Mouse (Mus musculus): ENCODE data around the gene Elmo2.

Elmo2 gene

DNA sequence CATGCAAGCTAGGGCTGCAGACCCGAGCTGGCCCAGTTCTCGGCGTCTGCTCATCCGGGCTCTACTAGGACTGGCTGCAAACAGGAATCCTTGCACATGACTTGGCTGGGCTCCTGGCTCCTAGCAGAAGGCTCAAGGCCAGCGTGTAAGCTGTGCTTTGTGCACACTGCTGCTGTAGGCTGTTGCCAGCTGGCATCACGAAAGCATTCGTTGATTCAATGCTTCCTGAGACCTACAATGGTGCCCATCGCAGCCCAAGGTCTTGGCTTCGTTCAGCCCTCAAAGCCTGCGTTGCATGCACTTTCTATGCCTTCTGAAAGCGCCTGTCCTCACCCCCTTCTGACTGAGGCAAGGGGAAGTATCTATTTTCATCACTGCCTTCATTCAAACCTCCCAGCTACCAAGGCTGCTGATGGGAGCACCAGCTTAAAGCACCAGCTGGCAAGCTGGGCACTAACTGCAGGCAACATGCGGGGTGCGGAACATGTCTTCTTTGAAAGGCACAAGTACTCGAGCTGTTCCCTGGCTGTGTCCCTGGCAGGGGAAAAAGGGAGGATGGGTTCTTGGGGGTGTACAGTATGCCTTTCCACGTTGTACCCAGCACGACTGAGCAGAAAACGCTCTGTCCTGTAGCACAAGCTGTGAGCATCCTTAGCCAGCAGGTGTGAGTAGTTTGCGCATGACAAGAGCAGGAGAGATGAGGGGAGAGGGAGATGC, 37.8 kb downstream of the Elmo2 start:
- no peak for DNase-seq (ENCODE audit: low spot score)

DNA sequence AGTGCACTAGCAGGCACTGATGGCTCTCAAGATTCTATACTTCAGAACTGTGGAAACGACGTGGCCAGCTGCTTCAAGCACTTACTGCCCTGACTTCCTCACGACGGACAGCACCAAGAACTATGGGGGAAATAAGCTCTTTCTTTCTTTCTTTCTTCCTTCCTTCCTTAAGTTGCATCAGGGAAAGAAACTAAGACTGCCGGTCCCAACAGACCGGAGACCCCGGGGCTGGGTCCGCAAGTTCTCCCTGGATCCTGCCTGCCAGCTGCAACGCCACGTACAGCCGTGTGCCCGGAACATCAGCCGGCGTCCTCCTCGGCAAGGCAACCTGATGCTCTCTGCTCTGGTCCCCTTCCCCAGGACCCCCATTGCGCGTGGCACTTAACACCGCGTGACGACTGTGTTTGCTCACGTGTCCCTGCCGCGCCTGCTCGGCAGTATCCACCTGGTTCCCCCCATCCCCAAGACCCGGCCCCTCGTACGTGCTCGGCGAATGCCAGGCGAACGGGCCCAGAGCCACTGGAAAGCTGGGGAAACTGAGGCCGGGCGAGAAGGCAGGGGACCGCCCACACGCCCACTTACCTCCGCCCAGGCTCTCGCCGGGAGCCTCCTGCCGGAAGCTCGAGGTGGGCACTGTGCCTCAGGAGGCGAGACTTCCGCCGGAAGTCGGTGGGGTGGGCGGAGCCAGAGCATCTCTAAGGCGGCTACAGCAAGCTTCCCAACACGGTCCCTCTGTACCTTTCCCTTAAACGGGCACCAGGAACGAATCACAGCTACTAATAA, 38.9 kb downstream of the Elmo2 start, which contains the start of gene Slc35c2:
Slc35c2 (minus strand) TSS at position 668 of the 783 bp plus-strand sequence.
- DNase-seq (ENCODE audit: low spot score): peak; percentile 96

DNA sequence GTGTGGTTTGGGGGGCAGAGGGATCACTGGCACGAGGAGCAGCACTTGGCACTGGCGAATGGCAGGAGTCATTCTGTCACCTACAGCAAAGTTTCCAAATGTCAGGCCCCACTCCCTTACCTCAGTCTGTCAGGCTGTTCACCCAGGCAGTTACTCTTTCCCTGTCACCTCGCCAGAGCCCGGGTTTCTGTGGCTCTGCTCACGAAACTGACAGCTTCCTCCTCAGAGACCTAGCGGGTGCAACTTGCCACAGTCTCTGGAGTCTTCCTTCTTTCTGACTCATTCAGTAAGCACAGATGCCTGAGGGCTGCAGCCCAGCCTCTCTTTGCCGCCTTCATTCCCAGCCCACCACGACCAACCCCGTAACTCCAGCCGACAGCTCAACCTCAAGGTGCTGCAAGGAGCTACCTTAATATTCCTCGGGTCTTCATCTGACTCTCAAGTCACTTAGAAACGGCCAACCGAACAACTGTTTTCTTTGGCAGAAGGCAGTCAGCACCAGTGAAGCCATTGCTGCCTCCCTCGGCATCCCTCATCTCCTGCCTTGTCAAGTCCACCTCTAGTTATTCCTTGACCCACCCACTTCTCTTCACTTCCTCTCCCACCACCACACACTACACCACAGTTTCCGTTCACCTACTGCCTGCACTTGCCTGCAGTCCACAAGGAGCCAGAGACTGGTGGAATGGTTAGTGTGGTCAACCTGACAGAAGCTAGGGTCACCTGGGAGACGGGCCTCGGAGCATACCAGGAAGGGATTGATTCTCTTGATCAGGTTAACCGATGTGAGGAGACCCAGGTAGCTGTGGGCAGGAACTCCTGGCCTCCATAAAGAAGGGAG, 39.7 kb downstream of the Elmo2 start:
- DNase-seq (ENCODE audit: low spot score): no peak

DNA sequence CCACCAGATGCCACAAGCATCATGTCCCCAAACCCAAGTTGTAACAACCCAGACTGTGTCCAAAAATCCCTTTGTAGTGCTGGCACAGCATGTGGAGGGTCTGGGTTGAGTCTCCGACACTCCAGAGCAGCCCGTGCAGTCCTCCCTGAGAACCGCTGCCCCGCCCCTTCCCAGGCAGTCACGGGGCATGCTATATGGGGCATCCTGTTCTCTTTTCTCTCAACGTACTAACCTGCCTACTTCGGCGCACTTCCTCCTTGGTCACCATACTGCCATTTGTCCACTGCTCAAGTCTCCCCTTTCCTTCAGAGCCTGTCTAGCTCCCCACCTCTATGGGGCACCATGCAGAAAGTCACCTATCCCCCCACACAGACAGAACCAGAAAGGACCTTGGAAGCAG, 40.7 kb downstream of the Elmo2 start:
- DNase-seq (ENCODE audit: low spot score): no peak

DNA sequence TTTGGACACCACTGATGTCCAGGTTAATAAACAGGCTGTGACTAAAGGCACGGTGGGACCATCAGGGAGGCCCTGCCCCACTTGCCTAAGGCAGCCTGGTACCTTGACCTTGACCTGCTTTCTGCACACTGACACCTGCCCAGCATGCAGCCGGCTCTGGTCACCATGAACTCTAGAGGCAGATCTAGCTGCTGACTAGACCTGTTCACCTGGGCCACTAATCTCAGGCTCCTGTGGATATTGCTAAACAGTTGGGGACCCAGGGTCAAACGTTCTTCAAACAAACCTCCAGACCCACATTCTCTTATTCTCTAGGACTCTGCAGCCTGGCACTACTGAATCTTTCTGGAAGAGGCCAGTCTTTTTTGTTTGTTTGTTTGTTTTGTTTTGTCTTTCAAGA, 41.2 kb downstream of the Elmo2 start:
- DNase-seq (ENCODE audit: low spot score): no peak

DNA sequence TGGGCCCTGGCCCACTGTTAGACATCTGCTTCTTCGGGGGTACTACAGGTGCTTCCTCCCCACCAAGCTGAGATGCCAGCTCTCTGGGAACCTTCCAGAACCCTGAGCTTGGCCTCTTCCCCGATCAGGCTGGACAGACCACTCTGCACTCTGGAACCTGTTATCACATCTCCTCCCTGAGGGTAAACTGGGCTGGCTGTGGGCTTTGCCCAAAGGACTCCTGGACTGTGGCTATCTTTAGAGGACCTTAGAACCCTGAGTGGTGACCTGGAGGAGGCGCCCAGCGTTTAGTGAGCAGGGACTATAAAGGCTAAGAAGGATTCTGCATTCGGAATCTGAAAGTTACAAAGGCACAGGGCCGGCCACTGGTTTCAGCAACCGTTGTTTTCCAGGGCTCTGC, 41.9 kb downstream of the Elmo2 start:
- DNase-seq (ENCODE audit: low spot score): no peak

DNA sequence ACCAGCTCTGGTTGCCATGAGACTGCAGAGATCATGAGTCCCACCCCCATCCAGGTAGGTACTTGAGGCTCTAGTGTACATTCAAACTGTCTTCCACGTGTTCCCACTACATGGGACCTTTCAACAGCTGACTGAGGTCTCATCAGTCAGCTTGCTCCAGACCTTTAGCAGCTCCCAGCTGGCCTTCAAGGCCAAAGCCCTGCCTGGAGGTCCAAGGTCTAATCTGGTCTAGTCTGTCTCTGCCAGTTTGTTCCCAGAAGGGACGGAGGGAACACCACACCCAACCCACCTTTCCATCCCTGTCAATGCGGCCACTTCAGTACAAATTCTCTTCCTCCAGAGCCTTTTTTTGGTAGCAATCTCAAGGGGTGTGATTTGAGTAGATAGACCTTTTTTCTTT, 42.6 kb downstream of the Elmo2 start:
- DNase-seq (ENCODE audit: low spot score): no peak

DNA sequence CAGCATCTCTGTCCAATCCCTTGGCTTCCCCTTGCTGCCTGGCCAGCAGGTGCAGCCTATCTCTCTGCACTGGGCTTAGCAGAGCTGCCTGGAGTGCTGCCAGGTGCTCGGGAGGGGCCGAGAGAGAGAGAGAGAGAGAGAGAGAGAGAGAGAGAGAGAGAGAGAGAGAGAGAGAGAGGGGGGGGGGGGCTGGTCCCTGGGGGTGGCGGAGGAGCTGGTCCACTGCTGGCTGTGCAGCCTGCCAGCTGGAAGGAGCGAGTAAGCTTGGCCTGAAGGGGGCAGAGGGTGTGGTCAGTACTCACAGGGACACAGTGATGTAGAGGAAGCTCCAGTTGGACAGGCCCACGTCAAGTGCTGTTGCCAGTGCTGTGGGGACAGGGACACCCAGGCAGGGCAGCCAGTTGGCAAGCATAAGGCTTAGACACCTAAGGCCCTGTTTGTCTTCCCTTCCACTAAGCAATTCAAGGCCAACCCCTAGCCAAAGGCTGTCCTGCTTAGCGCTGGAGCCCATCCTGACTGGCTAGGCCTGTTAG, 44.4 kb downstream of the Elmo2 start:
- no peak for DNase-seq (ENCODE audit: low spot score)

DNA sequence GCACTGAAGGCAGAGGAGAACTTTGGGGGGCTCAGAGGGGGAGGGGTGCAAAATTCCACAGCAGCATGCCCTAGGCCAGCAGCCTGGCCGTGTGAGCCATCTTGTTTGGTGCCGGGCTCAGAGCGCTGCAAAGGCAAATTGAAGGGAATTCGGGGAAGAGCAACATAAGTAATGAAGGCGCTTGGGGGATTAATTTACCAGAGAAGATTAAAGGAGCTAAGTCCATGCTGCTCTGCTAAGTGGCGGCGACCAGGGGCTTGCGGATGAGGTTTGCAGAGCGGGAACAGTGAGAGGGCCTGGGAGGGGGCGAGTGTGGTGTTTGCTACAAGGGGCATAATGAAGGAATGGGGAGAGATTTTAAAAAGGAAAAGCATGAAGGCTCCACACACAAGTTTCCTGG, 46.9 kb downstream of the Elmo2 start:
- no peak for DNase-seq (ENCODE audit: low spot score)

DNA sequence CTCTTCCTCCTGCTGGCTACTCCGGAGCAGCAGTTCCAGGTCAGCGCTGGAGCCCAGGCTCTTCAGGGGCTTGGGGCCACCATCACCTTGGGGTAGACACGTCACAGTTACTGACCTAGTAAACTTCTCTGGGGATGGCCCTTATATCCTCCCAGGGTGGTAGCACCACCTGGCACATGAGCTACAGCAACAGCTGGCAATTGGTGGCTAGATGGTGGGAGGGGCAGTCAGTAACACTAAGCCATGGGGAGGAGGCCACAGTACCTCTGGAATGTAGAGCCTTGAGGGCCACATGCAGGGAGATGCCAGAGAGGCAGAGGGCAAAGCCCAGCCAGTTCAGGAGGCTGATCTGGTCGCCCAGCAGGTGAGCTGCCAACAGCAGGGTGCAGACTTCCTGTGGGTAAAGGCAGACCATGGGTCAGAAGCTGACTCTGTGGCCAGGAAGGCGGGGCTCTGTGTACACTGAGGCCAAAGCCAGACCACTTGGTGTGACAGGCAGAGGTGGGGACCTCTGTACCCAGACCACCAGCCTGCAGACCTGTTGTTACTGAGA, 49.0 kb downstream of the Elmo2 start:
- no peak for DNase-seq (ENCODE audit: low spot score)

DNA sequence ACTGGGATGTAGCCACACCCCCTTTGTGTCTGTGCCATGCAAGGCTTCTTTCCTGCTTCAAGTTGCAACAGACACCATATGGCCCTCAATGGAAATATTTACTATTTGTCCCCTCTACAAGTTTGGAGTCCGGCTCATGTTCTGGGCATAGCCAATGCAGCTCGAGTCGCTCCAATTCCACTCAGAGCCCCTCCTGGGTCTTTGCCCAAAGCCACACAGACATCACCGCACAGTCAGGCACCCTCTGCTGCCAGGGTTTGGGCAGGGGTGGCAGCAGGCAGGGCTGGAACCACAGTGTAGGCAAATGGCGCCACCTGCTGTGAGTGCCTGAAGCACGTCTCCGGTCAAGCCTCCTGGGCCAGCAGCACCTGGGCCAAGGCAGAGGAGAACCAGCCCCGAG, 50.5 kb downstream of the Elmo2 start:
- DNase-seq (ENCODE audit: low spot score): peak; percentile 72

DNA sequence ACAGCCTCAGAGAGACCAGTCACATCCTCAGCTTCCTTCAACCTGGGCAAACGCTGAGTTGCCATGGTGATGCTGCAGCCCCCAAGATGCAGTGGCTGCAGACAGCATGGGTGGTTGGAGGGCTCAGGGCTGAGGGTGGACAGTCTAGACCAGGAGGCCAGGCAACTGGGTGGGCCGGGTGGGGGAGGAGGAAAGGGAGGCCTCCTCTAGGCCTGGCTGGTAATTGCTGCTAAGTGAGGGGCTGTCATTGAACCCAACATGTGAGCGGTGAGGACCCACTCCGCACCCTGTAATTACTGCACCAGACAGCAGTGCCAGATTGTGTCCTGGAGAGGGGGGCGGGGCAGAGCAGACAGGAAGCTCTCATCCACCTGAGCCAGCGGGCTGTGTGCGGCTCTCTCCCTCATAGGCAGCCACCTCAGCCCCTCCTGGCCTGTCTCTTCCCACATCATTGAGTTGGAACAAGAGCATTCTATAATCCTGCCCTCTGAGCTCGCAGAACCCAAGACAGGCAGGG, 51.1 kb downstream of the Elmo2 start:
- DNase-seq (ENCODE audit: low spot score): peak; percentile 22

DNA sequence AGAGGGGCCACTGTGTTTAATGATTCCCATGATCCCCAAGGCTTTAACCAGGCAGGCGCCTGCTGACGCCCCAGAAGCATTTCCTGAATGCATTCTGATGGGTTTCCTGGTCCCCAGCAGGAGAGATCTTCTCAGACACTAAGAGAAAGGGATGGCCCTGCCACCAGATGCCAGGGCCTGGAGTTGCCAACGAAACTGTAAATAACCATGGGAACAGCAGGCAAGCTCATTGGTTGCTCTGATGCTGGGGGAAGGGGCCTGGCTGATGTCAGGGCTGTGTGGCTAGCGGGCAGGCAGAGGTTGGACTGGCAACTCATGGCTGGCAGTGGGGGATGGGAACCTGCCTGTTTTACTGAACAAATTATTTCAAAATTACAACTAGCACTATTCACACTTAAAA, 52.7 kb downstream of the Elmo2 start:
- no peak for DNase-seq (ENCODE audit: low spot score)

DNA sequence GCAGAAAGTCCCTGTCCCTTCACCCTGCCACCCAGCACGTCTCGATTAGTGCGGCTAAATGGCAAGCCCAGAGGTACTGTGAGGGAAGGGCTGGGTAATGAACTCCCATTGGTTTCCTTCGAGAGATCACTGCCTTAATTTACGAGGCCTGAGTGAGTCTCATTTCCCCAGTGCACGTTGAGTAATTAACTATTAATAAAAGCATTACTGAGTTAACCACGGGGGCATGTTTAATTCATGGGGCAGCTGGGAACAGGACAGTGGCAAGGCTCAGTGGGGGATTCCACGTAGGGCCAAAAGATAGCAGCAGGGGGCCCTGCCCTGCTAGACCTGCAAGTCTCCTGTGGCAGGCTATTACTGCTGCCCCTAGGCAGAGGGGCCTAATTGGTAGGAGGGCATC, 55.0 kb downstream of the Elmo2 start:
- DNase-seq (ENCODE audit: low spot score): no peak

DNA sequence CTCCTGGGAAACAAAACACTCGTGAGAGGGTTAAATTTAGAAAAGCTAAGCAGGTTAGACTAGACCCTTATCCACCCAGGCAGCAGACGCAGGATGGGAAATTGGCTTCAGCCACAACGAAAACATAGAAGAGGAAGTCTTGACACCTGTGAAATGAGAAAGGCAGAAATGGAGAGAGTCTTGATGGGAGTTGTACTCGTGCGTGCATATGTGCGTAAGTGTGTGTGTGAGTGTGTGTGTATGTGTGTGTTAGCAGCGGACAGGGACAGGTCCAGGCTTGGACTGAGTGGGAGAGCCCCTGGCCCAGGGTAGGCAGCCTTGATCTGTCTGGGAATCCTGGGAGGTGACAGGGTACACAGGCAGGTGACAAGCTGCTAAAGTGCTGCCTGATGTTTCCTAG, 55.4 kb downstream of the Elmo2 start:
- no peak for DNase-seq (ENCODE audit: low spot score)

DNA sequence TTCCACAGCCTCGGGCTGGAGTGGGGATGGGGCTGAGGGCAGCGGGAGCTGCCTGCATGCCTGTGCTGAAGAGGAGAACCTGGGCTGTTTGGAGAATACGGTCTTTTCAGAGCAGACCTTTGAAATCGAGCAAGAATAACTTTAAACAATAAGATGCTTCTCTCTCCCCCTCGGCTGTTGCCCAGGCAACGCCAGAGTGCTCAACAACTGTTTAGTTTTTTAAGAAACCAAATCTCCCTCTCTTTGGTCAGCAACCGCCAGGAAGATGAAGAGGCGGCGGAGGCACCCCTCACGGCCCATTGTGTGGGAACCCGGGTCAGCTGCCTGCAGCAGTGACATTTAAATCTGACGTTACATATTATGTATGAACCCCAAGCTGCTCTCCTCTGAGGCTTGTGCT, 59.5 kb downstream of the Elmo2 start:
- DNase-seq (ENCODE audit: low spot score): no peak

DNA sequence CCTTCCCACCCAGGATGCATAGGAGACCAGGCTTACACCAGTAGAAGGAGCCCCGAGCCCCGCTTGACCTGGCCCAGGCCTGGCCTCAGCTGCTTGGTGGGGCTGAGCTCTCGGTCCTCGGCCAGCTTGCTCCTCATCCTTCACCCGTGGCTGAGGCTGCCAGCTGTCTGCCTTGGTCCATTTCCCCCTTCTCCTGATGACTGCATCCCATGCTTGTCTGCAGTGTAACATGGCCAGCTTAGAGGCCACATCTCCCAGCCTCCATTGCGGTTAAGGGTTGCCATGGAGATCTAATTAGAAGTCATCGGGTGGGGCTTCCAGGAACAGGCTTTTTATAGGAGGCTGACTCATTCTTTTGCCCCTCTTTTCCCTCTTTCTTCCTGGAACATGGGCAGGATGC, 62.4 kb downstream of the Elmo2 start:
- DNase-seq (ENCODE audit: low spot score): no peak

DNA sequence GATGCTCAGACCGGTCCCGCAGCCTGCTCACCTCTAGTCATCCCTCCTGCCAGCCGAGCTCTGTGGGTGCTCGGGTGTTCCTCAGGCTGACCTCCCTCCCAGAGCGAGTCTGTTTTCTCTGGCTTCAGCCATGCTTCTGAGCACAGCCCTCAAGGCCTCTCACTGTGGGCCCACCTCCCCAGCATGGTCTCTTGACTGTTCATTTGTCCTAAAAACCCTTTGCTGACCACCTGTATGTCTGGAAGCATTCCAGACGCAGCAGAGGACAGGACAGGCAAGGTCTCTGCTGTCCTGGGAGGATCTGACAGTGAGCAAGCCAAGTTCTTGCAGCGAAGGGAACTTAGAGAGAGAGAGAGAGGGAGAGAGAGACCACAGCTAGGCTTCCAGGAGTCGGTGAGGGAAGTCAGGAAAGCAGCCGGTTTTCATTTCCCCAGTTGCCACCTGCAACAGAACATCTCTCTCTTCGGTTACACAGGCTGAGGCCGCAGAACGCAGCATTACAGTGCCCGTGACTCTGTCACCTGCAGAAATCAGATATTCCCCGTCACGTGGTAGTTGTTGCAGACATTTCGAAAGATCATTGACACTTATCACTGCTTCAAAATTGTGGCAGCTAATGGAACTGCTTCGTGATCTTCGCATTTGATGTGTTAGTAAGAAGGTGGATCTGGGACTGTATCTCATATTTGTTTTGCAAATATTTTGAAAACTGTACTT, 63.8 kb downstream of the Elmo2 start:
- DNase-seq (ENCODE audit: low spot score): no peak

DNA sequence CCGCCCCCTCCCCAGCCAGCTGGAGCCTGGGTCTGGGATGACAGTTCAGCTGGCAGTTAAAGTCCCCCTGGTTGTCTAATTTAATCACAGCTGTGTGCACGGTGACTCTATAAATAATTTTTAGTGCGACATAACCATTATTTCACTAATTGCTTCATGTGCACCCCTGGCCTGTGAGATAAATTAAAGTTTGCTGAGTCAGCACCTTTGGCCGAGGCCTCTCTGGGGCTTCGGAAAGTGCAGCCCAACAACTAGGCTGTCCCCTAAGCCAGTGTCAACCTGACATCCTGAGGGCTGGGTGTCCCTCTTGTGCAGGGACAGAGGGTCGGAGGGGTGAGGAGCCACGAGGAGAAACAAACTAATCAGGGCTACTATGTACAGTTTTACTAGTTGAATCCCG, 66.4 kb downstream of the Elmo2 start:
- DNase-seq (ENCODE audit: low spot score): no peak

DNA sequence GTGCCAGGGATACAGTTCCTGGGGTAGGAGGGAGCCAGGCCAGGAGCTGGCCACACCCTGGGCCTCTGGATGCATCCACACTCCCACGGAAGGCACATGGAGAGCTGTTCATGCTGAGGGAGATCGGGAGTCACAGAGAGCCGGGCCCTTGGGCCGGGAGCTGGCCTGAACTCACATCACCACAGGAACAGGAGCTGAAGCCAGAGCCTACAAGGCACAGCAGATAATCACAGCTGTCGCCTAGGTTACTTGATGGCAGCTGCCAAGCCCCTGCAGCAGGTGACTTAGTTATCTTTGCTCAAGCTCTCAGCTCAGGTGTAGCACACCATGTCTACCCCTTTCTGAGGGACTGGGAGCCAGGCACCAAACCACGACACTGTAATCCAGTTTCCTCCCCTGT, 68.0 kb downstream of the Elmo2 start:
- no peak for DNase-seq (ENCODE audit: low spot score)

DNA sequence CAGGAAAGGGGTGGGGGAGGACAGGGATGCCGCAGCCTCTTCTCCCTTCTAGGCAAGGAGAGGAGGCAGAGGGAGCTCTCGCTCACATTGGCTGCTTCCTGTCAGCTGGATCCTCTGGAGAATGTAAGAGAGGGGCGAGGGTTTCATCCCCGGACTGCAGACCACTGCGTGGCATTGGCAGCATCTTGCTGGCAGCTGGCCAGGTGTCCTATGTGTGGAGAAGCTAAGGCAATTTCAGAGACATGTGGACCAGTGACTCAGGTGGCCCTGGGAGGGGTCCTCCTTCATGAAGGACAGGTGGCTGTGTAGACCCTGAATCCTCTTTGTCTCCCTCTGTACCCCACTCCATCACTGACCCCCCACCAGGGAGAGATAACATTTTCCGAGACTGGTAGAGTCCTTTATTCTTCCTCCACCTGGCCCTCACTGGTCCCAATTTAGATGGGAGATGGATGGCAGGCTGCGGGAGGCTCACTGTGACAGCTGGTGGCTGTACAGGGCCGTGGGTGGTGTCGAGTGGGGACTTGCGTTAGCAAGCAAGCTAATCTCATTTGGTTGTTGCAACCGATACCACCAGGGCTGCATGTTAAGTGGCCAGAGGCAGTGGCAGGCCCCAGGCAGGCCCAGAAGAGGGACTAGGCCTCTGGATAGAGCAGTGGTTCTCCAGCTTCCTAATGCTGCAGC, 69.0 kb downstream of the Elmo2 start:
- DNase-seq (ENCODE audit: low spot score): no peak

Data from embryo, embryonic 10.5 days (tissue).